In the genomic region with DNA sequence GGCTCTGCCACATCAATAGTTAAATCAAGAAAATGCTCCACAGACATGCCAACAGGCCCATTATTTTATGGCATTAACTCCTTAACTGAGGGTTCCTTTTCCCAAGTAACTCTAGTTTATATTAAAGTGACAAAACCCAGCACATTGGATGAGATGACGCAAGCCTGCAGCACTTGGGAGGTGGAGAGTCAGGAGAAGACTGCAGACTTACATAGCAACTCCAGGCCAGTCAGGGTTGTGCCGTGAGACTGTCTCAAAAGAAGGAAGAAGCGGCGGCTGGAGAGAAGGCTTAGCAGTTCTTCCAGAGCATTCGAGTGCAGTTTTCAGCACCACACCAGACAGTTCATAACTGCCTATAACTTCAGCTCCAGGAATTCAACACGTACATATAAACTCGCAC, we compare ENCODE assay signal across 26 mouse cellular contexts. TPM values are rescaled to one million over a fixed set of nuclear protein-coding genes. Genes with fewer than 3 reads are reported as not detected.
DNase-seq lines count a peak whose midpoint lies in the region; ATAC-seq and TF ChIP-seq lines count a peak whose summit lies in the region.
"Had no signal": no experiment of that assay in that cellular context is flagged by ENCODE, and none has a peak within 500 bp of the region (broad histone marks: within the 10 kb centered on the region; RNA-seq: fewer than 3 reads in every experiment).

No protein-coding gene starts in this region.

- peak; percentile 14 for DNase-seq in lung, postnatal 0 days (ENCODE audit: low spot score)
- DNase-seq in lung, postnatal 25 days (ENCODE audit: low spot score), result no peak
- DNase-seq in midbrain, postnatal 0 days (ENCODE audit: low spot score), result no peak
- no peak for DNase-seq in yolk sac, embryonic 10.5 days (ENCODE audit: low spot score)
- DNase-seq: adrenal gland, adult 8-10 months; adrenal gland, postnatal 36 days; cerebellum, adult 11 months; cerebellum, adult 8-10 months; cerebellum, postnatal 10 days; cerebellum, postnatal 36 days; embryo, embryonic 11 days; gastrocnemius, postnatal 10 days; gastrocnemius, postnatal 36 days; heart, adult 11 months had no signal

- H3K4me2 ChIP-seq in lung, postnatal 0 days (replicated peaks; ENCODE audit: low read depth, low read length), result no peak overlapping the region
- no peak overlapping the region for H3K4me2 ChIP-seq in midbrain, postnatal 0 days (ENCODE audit: low read depth, low read length, poor library complexity, severe bottlenecking)
- H3K4me2 ChIP-seq: embryonic facial prominence, embryonic 13.5 days; forebrain, embryonic 12.5 days; forebrain, embryonic 15.5 days; heart, embryonic 11.5 days; hindbrain, embryonic 12.5 days; hindbrain, embryonic 15.5 days had no signal

- H3K79me2 ChIP-seq in macrophage (ENCODE audit: inconsistent target), result peaks cover 98% of the 10 kb centered on the region

- TF ChIP-seq CTCF in lung, postnatal 0 days (IDR thresholded peaks at IDR 0.05), result no peak
- no peak for TF ChIP-seq CTCF in bone marrow macrophage, adult 2 months (IDR thresholded peaks at IDR 0.05; ENCODE audit: low read depth, low read length)
- TF ChIP-seq CTCF in midbrain, postnatal 0 days (IDR thresholded peaks at IDR 0.05), result no peak

- no peak overlapping the region for H3K27ac ChIP-seq in lung, postnatal 0 days (ENCODE audit: low read length)
- H3K27ac ChIP-seq in bone marrow macrophage, adult 2 months (ENCODE audit: insufficient read depth, low read depth, low read length), result peak overlapping the region; percentile 53
- H3K27ac ChIP-seq in macrophage, result peak overlapping the region; percentile 14
- H3K27ac ChIP-seq in midbrain, postnatal 0 days (ENCODE audit: low read depth, low read length), result no peak overlapping the region
- H3K27ac ChIP-seq: embryonic facial prominence, embryonic 10.5 days; embryonic facial prominence, embryonic 13.5 days; forebrain, embryonic 12.5 days; forebrain, embryonic 15.5 days; hindbrain, embryonic 12.5 days; hindbrain, embryonic 15.5 days had no signal

- no peaks in the 10 kb centered on the region for H3K27me3 ChIP-seq in lung, postnatal 0 days (replicated peaks; ENCODE audit: insufficient read depth, low read length)
- no peaks in the 10 kb centered on the region for H3K27me3 ChIP-seq in midbrain, postnatal 0 days (ENCODE audit: insufficient read depth, low read length)
- H3K27me3 ChIP-seq: embryonic facial prominence, embryonic 13.5 days; forebrain, embryonic 12.5 days; forebrain, embryonic 15.5 days; hindbrain, embryonic 12.5 days; hindbrain, embryonic 15.5 days had no signal

- no peaks in the 10 kb centered on the region for H3K36me3 ChIP-seq in lung, postnatal 0 days (ENCODE audit: insufficient read depth, low read length)
- H3K36me3 ChIP-seq in macrophage (ENCODE audit: inconsistent target), result no peaks in the 10 kb centered on the region
- H3K36me3 ChIP-seq in midbrain, postnatal 0 days (ENCODE audit: insufficient read depth, low read length), result no peaks in the 10 kb centered on the region
- H3K36me3 ChIP-seq: forebrain, embryonic 15.5 days; hindbrain, embryonic 15.5 days had no signal

- no peaks in the 10 kb centered on the region for H3K4me1 ChIP-seq in lung, postnatal 0 days (ENCODE audit: insufficient read depth, low read depth, low read length)
- H3K4me1 ChIP-seq in bone marrow macrophage, adult 2 months (ENCODE audit: control insufficient read depth, insufficient read depth, low read length), result peaks cover 48% of the 10 kb centered on the region
- no peaks in the 10 kb centered on the region for H3K4me1 ChIP-seq in midbrain, postnatal 0 days (ENCODE audit: insufficient read depth, low read length)
- H3K4me1 ChIP-seq: embryonic facial prominence, embryonic 10.5 days; embryonic facial prominence, embryonic 13.5 days; hindbrain, embryonic 12.5 days; hindbrain, embryonic 15.5 days had no signal

- no peak for TF ChIP-seq POLR2A in bone marrow macrophage, adult 2 months (IDR thresholded peaks at IDR 0.05; ENCODE audit: borderline replicate concordance, low read depth, low read length)

- TF ChIP-seq EP300 in lung, postnatal 0 days (IDR thresholded peaks at IDR 0.05), result no peak

- ATAC-seq in lung, postnatal 0 days, result no peak
- peak; percentile 55 for ATAC-seq in megakaryocyte progenitor cell, adult 5-6 weeks (replicated peaks; ENCODE audit: poor library complexity)
- no peak for ATAC-seq in midbrain, postnatal 0 days (ENCODE audit: low FRiP score)
- ATAC-seq: CD4-positive, CD25-positive, alpha-beta regulatory T cell, adult 4 months; forebrain, embryonic 15.5 days had no signal

- H3K4me3 ChIP-seq in lung, postnatal 0 days (ENCODE audit: low read depth, low read length), result no peak overlapping the region
- no peak overlapping the region for H3K4me3 ChIP-seq in bone marrow macrophage, adult 2 months (ENCODE audit: insufficient read depth, low read length)
- H3K4me3 ChIP-seq in macrophage (ENCODE audit: inconsistent target), result no peak overlapping the region
- H3K4me3 ChIP-seq in midbrain, postnatal 0 days (ENCODE audit: low read depth, low read length), result no peak overlapping the region
- H3K4me3 ChIP-seq: embryonic facial prominence, embryonic 10.5 days; embryonic facial prominence, embryonic 13.5 days; erythroblast, embryonic 14.5 days; forebrain, embryonic 12.5 days; forebrain, embryonic 15.5 days; hindbrain, embryonic 12.5 days; hindbrain, embryonic 15.5 days had no signal

- no peaks in the 10 kb centered on the region for H3K9me3 ChIP-seq in lung, postnatal 0 days (ENCODE audit: low read length)
- no peaks in the 10 kb centered on the region for H3K9me3 ChIP-seq in midbrain, postnatal 0 days (ENCODE audit: low read length)
- H3K9me3 ChIP-seq: embryonic facial prominence, embryonic 13.5 days; forebrain, embryonic 12.5 days; forebrain, embryonic 15.5 days; hindbrain, embryonic 12.5 days; hindbrain, embryonic 15.5 days had no signal

- 80% methylated on average over 7 of the region's 7 CpGs for WGBS in lung, postnatal 0 days
- WGBS in macrophage (ENCODE audit: missing documents), result 51% methylated on average over 7 of the region's 7 CpGs
- 94% methylated on average over 7 of the region's 7 CpGs for WGBS in midbrain, postnatal 0 days

- H3K9ac ChIP-seq in lung, postnatal 0 days (replicated peaks; ENCODE audit: low read depth), result no peak overlapping the region
- no peak overlapping the region for H3K9ac ChIP-seq in midbrain, postnatal 0 days (replicated peaks; ENCODE audit: low read length, poor library complexity, severe bottlenecking)
- H3K9ac ChIP-seq: embryonic facial prominence, embryonic 13.5 days; forebrain, embryonic 12.5 days; forebrain, embryonic 15.5 days; hindbrain, embryonic 12.5 days; hindbrain, embryonic 15.5 days had no signal

RNA-seq across cellular contexts. Expression of gene Ubap1, which starts 10.6 kb away (rescaled TPM):
- polyA plus RNA-seq in lung, postnatal 0 days (2015; fragmentation: Nextera tagmentation; extraction: Ambion mirVana), result 41.9 and 44.1 TPM in 2 replicates
- 106 and 116 TPM in 2 replicates for polyA plus RNA-seq in bone marrow macrophage, adult 2 months (2012; ENCODE audit: insufficient read depth, insufficient read length, missing spikeins)
- total RNA-seq in macrophage (2018; cell fraction: chromatin; rRNA removed), result 100 to 1,000 TPM in 4 of 26 experiments, 10 to 100 TPM in 22; 36.1 to 127 (median 71.9) TPM
- total RNA-seq in macrophage (2018; cell fraction: cytosol; rRNA removed), result 10 to 100 TPM; 50.5 to 65.0 (median 60.0) TPM
- total RNA-seq in macrophage (2018; cell fraction: nucleus; rRNA removed), result 10 to 100 TPM; 33.3 to 96.1 (median 47.0) TPM
- 39.6 to 73.7 TPM (median 49.5 TPM) in 3 replicates for polyA plus RNA-seq in macrophage (2018)
- 21.1 and 28.6 TPM in 2 replicates for total RNA-seq in megakaryocyte progenitor cell, adult 5-6 weeks (2015)
- 23.2 and 27.4 TPM in 2 replicates for total RNA-seq in megakaryocyte progenitor cell, adult 5-6 weeks (2017)
- 35.0 and 42.1 TPM in 2 replicates for total RNA-seq in midbrain, postnatal 0 days (2014; rRNA removed)
- polyA plus RNA-seq in midbrain, postnatal 0 days (2015; fragmentation: Nextera tagmentation; extraction: Ambion mirVana), result 55.1 and 58.8 TPM in 2 replicates

RNA-seq across cellular contexts. Expression of gene Dcaf12, which starts 44.7 kb away (rescaled TPM):
- 41.3 and 48.1 TPM in 2 replicates for polyA plus RNA-seq in lung, postnatal 0 days (2015; fragmentation: Nextera tagmentation; extraction: Ambion mirVana)
- polyA plus RNA-seq in bone marrow macrophage, adult 2 months (2012; ENCODE audit: insufficient read depth, insufficient read length, missing spikeins), result 47.2 and 47.4 TPM in 2 replicates
- total RNA-seq in macrophage (2018; cell fraction: chromatin; rRNA removed), result 10 to 100 TPM; 14.9 to 33.9 (median 25.7) TPM
- total RNA-seq in macrophage (2018; cell fraction: cytosol; rRNA removed), result 10 to 100 TPM; 34.0 to 51.3 (median 43.6) TPM
- 10 to 100 TPM; 28.3 to 39.3 (median 33.8) TPM for total RNA-seq in macrophage (2018; cell fraction: nucleus; rRNA removed)
- 21.0 to 43.0 TPM (median 38.5 TPM) in 3 replicates for polyA plus RNA-seq in macrophage (2018)
- total RNA-seq in megakaryocyte progenitor cell, adult 5-6 weeks (2015), result 32.5 and 38.9 TPM in 2 replicates
- 28.5 and 31.3 TPM in 2 replicates for total RNA-seq in megakaryocyte progenitor cell, adult 5-6 weeks (2017)
- 61.2 and 65.8 TPM in 2 replicates for total RNA-seq in midbrain, postnatal 0 days (2014; rRNA removed)
- polyA plus RNA-seq in midbrain, postnatal 0 days (2015; fragmentation: Nextera tagmentation; extraction: Ambion mirVana), result 52.6 and 53.2 TPM in 2 replicates

Comparison
In these comparisons a context has a peak if more than half of its experiments do, and no peak if none do; other contexts are left out.
1. H3K27ac ChIP-seq: peak in bone marrow macrophage, adult 2 months (single experiment) and macrophage (single experiment); none in lung, postnatal 0 days (single experiment) and midbrain, postnatal 0 days (single experiment).